Mouse (Mus musculus) heart, postnatal 36 days (tissue): ENCODE data around the gene Degs2. TPM values are rescaled to one million over a fixed set of nuclear protein-coding genes. Genes with fewer than 3 reads are reported as not detected.

ENCODE experiments used
- DNase-seq, 2 experiments: peaks; one replicate each; pipeline ENCODE4 v3.0.0; 2021 to 2022
- intact Hi-C: fragments of 180-260 bp; cut with DNase I; formaldehyde crosslinking; loops from one replicate; pipeline ENCODE4 v1.15.1; 2025
- microRNA-seq, 2 experiments: library from miRNA; unstranded; fragments of <30 nt; microRNA quantifications; one replicate each; pipeline ENCODE4 v1.2.0; 2021; ENCODE audit warnings: borderline number of aligned reads in 2 of 2
- total RNA-seq, 2 experiments: library from RNA; stranded (reverse); gene quantifications; 2 replicates each; pipeline ENCODE4 v1.2.3; 2021

The Degs2 gene
- total RNA-seq, 2 experiments from 2014 or later = 0.27 to 0.92 TPM

DNA sequence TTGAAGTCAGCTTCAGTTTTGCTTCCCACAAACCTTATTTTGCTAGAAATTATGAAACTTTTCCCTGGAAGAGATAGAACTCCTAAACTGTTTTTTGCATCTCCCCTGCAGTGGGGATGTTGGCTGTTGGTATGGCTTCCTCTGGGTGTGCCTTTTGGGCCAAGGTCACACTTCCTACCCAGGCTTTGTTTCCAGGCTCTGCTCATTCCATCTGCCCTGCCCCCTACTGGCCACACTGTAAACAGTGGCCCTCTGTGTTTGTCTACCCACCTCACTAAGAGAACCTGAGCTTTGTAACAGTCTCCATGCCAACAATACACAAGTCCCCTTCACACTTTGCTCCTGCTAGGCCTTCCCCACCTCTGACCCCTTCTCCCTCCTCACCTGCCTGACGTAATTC is 44.8 kb downstream of the Degs2 start:
- peak; percentile 58 to 66 for DNase-seq
- intact Hi-C loops = loop anchor here (1.0 kb wide), 1 partner anchor 43 kb away; no protein-coding TSS in a partner anchor

DNA sequence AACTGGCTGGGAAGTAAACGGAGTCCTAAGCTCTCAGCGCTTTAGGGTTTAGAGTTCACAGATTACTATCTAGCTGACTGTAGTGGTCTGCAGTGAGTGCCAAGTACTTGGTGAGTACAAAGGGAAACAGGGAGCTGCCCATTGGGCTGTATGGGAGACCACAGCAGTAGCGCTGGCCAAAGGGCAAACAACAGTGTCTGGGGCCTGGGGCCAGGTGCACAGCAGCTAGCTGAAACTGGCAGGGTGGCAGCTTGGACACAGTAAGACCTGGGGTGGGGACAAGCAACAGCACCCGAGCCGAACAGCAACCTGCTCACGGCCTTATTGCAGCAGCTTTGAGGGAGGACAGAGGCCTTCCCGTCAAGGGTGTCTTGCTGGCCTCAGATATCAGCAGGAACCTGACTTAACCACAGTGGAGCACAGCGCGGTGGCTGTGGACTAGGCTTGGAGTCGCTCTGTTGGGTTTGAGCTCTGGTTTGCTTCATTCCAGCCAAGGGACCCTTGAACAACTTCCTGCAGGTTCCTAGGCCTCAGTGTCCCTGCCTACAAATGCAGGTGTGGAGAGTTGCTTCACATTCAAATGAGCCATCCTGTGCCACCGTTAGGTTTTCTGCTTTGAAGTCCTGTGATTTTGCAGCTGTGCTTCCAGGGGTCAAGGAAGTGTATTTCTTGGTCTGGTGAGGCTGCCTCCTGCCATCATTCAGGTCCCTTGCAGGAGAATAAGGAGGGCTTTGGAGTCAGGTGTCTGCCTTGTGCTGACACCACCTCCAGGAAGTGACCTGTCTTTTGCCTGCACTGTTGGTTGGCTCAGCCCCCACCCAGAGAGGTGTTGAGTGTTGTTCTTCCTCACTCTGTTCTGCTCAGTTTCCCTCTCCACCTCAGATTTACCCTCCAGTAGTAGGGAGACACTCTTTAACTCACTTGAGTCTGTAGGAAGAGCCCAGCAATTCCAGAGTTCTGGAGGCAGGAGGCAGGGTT is 48.5 kb downstream of the Degs2 start:
- no peak for DNase-seq
- intact Hi-C loops = loop anchor here (5.0 kb wide), 1 partner anchor 96 kb away; no protein-coding TSS in a partner anchor

DNA sequence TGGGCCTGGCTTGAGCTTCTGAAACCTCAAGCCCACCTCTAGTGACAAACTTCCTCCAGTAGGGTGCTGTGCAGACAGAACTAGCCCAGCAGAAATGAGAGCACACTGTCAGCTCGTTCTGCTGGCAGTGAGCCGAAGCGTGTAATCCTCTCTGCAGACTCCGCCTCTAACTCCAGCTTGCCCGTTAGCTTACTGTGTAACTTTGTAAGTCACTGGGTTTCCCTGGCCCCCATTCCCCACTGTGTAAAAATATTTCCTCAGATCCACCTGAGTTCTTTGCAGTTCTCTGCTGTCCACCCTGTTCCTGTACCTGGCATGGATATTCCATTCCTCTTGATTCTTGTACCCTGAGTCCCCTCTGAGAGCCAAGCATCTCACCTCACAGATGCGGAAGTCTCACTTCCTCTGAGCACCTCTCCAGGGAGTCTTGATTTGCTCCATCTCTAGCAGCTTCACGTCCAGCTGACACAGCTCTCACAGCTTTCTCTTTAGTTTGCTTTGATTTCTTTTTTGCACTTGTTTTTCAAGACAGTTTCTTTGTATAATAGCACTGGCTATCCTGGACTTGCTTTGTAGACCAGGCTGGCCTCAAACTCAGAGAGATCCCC is 51.0 kb downstream of the Degs2 start:
- peak; percentile 53 to 58 for DNase-seq
- intact Hi-C loops = loop anchor here (5.0 kb wide), 1 partner anchor 94 kb away; no protein-coding TSS in a partner anchor

DNA sequence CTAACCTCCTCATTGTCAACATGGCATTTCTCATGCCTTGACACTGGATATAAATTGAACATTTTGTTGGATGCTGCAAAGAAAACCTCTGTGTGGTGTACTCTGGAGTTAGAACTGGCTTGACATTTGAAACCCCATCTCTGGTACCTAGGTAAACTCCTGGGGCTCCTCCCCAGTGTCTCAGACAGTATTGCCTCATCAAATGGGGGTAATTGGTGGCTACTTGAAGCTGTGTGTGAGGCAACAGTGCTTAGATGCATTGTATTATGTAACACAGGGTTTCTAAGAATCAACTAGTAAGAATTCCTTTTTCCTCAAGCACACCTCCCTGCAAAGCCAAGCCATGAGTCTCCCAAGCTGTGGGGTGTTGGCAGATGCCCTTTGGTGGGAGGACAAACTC is 54.3 kb downstream of the Degs2 start:
- intact Hi-C loops = no loop called here
- DNase-seq = no peak

DNA sequence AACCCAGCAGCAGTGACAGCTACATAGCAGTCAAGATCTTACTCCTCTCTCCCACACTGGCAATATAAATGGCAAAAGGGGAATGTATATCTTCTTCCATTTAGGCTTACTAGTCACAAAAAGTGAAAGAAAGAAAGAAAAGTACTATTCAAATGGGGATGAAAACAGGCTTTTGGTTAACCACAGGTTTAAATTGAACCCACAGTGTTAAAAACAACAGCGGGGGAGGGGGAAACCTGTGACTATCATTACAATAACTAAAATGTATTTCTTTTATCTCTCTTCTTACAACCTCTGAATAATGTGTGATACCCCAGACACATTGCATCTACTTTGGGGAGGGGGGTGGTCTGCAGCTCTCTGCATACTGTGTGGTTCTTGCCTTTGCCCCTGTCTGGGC is 55.9 kb downstream of the Degs2 start:
- intact Hi-C loops = no loop called here
- DNase-seq = no peak

DNA sequence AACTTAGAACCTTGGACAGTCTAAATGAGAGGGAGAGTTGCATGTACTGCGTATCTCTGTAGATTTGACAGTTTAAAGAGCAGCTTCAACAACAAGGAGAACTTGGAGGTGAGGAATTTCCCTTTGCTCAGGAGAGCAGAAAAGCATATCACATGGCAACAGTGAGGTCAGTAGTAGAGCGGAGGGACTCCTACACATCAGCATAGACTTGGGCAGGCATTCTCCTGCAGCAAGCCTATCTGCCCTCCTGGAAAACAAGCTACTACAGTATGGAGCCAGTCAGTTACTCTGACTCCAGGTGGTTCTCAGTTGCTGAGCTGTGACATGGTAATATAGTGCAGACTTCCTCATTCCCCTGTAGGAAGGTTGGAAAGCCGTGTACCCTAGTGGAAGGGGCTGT is 60.1 kb downstream of the Degs2 start:
- DNase-seq = no peak
- intact Hi-C loops = no loop called here

DNA sequence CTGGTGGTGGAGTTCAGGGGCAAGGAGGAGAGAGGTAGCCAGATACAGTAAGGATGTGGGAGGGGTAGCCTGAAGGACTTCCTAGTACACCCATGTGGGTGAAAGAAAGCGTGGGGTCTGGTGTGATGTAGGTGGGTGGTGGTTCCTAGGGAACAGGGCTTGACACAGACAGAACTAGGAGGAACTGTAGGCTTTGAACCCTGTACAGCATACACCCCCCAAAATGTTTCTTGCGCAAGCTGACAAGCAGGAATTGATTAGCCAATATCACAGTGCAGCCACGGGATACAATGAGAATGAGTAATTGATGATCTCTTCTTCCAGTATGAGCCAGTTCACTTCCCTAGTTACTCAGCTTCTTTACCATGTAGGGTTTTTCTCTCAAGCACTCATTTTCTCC is 63.0 kb downstream of the Degs2 start:
- intact Hi-C loops = no loop called here
- DNase-seq = no peak

DNA sequence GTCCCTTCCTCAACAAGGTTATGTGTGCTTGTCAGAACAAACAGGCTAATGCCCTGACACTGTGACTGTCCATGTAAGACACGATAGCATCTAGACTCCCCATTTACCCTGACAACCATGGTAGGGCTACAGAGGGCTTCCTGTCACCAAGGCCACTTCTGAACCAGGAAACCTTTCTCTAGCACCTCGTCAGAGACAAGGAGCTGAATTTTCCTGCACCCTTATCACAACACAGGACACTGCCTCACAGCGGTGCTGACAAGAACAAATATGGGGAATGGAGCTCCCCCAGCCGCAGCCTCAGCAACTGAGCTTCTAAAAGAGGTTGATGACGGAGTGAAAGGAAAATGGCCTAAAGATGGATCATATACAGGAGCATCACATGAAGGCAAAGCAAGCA is 64.7 kb downstream of the Degs2 start:
- intact Hi-C loops = no loop called here
- no peak for DNase-seq

DNA sequence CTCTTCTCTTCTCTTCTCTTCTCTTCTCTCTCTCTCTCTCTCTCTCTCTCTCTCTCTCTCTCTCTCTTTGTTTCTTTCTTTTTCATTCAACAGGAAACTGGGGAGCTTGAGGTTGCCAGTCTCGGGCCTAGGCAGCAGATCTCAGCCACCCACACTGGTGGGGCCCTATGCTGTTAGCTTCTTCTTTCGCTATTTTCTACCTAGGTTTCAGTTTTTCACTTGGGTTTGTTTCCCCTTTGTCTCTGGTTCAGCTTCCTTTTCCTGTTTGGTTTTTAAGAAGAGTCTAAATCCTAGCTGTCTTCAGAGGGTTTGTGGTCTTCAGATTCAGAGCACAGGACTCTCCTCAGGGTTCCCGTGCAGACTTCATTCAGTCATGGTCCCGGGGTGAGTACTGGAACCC is 66.6 kb downstream of the Degs2 start:
- intact Hi-C loops = no loop called here
- DNase-seq = no peak

DNA sequence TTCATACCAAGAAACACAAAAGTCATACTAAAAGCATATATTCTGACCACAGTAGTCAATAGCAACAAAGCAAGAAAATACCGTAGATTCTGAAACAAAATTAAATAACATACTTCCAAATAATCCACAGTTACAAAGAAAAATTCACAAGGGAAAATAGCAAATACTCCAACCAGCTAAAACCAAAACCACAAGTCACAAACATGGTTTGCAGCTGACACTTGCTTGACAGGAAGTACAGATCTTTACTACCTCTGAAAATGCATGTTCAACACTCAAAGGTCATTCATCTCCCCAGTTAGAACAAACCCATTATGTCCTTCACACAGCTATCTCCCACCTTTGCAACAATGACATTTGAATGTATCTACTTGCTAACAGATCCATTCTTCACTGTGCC is 68.1 kb downstream of the Degs2 start:
- no peak for DNase-seq
- intact Hi-C loops = no loop called here

DNA sequence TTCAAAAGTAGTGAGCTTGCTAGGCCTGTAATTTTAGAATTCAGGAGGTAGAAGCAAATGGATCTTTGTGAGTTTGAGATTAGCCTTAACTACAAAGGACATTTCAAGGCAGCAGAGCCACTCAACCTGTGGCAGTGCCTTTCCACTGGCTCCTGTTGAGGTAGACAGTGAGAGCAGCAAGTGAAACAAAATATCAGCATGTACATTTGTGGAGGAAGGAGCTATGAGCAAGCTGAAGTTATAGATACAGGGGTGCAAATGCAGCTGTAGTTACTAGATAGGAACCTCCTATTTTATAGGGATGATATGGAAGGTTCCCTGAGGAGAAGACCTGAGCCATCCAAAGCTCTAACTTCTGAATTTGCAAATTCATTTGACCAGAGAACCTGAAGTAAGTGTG is 69.6 kb downstream of the Degs2 start:
- intact Hi-C loops = no loop called here

DNA sequence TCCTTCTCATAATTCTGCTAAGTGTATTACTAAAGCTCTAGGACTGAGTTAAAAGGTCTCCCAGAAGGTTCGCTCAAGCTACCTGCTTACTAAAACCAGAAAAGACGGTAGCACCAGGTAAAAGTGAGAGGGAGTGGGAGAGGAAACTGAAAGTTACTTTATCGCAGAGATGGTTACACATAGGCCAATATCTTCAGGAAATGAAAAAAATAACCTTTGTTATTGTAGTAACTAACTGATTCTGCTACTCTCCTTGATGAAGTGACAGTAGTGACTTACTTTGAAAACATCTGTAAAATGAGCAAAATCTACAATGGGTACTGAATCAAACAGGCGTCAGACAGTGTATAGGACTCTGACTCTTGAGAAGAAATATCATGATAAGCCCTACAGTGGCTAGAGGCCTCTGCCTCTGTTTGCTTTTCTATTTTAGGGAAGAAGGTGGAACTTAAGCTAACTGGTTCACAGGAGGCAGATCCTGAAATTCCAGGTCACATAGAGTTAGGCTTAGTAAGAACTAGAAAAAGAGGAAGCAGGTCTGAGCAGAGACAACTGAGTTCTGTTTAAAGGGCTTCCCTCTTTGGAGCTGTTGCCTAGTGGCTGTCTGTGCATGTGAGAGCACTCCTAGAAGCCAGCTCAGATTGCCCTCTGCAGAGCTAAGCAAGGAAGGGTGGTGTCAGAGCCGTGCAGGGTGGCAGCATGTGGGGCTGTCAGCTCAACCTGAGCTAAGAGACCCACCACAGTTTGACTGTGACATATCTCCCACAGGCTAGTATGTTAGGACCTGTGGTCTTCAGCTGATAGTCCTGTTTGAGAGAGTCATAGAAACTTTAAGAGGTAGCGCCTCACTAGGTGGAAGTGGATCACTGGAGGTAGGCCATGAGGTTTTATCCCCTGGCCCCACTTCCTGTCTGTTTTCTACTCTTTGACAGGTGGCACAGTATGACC is 71.1 kb downstream of the Degs2 start:
- intact Hi-C loops = no loop called here

More for the DNA sequence above, 69.6 kb downstream of the Degs2 start:
- no peak for DNase-seq

DNA sequence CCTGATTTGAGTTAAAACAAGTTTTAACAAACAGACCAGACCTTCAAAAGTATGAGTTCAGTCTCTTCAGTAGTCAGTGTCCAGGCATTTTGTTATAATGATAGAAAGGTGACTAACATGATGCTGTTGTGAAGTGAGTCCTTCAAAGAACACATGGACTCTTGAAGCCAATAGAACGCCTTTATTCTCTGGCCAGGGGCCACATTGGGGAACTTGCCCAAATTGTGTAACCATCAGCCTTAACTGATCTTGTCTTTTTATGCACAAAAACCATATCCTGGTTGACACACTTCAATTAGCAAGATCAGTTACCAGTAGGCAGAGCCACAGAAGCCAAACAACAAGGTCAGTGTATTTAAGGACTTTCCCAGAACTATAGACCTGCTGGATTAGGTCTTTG is 72.6 kb downstream of the Degs2 start:
- no peak for DNase-seq
- intact Hi-C loops = no loop called here

More for the DNA sequence above, 71.1 kb downstream of the Degs2 start:
- peak in 1 of 2 experiments; percentile 15 for DNase-seq

Small RNA genes within 50 kb of the gene (microRNA-seq; reads per million reads assigned to microRNA genes)
- gene Gm23872 (0 reads per million in 2 experiments), gene Mir342 (2,065 to 2,351 reads per million in 2 experiments)

Other genes starting within 250 kb of the Degs2 start
- 10 to 100 TPM; 46.8 to 48.7 TPM for gene Evl, start 147.6 kb downstream of the Degs2 start, total RNA-seq
- 10 to 100 TPM; 38.3 to 42.7 TPM for gene Yy1, start 90.7 kb upstream of the Degs2 start, total RNA-seq
- gene Slc25a29, start 133.6 kb upstream of the Degs2 start, total RNA-seq = 10 to 100 TPM in 1 of 2 experiments, 1 to 10 TPM in 1; 8.5 to 10.7 TPM
- gene Slc25a47, start 133.7 kb upstream of the Degs2 start, total RNA-seq = 1 to 10 TPM; 6.5 to 6.9 TPM
- 1 to 10 TPM; 3.8 to 4.3 TPM for gene Wdr25, start 191.3 kb upstream of the Degs2 start, total RNA-seq
- 10 to 100 TPM; 32.5 to 40.6 TPM for gene Wars, start 191.9 kb upstream of the Degs2 start, total RNA-seq